Mouse (Mus musculus): ENCODE data around the gene Aldh6a1.

- TF ChIP-seq CTCF (IDR thresholded peaks at IDR 0.05; ENCODE audit: low read depth): no peak
- TF ChIP-seq EP300 (optimal IDR thresholded peaks at IDR 0.05): no peak
These were observed 51.7 kb downstream of the Aldh6a1 start for GRCm38 (mm10) chr12:84399135-84399534.
